Mouse (Mus musculus): ENCODE data around the gene Il10ra.

The Il10ra gene

GRCm38 (mm10) chr9:45261872-45262271 is 7.1 kb downstream of the Il10ra start:
- intact Hi-C loops (cut with DNase I): no loop called here

GRCm38 (mm10) chr9:45261466-45261865 is 7.5 kb downstream of the Il10ra start:
- intact Hi-C loops (cut with DNase I): no loop called here

GRCm38 (mm10) chr9:45259065-45259464 is 9.9 kb downstream of the Il10ra start:
- intact Hi-C loops (cut with DNase I): no loop called here

GRCm38 (mm10) chr9:45255967-45256366 is 13.0 kb downstream of the Il10ra start:
- intact Hi-C loops (cut with DNase I): no loop called here

GRCm38 (mm10) chr9:45255431-45255830 is 13.5 kb downstream of the Il10ra start:
- intact Hi-C loops (cut with DNase I): no loop called here

- intact Hi-C loops (cut with DNase I): no loop called here
These were observed 14.3 kb downstream of the Il10ra start for GRCm38 (mm10) chr9:45254605-45255004.

GRCm38 (mm10) chr9:45254021-45254420 is 14.9 kb downstream of the Il10ra start:
- intact Hi-C loops (cut with DNase I): no loop called here

GRCm38 (mm10) chr9:45252395-45252794 is 16.6 kb downstream of the Il10ra start:
- intact Hi-C loops (cut with DNase I): no loop called here

GRCm38 (mm10) chr9:45251990-45252389 is 17.0 kb downstream of the Il10ra start:
- intact Hi-C loops (cut with DNase I): no loop called here

GRCm38 (mm10) chr9:45251281-45251680 is 17.7 kb downstream of the Il10ra start:
- intact Hi-C loops (cut with DNase I): no loop called here

GRCm38 (mm10) chr9:45250306-45250705 is 18.6 kb downstream of the Il10ra start:
- intact Hi-C loops (cut with DNase I): no loop called here

GRCm38 (mm10) chr9:45247536-45247935 is 21.4 kb downstream of the Il10ra start:
- intact Hi-C loops (cut with DNase I): no loop called here

GRCm38 (mm10) chr9:45246060-45246459 is 22.9 kb downstream of the Il10ra start:
- intact Hi-C loops (cut with DNase I): no loop called here

GRCm38 (mm10) chr9:45245432-45245831 is 23.5 kb downstream of the Il10ra start:
- intact Hi-C loops (cut with DNase I): no loop called here

GRCm38 (mm10) chr9:45241397-45241796 is 27.6 kb downstream of the Il10ra start:
- intact Hi-C loops (cut with DNase I): no loop called here

GRCm38 (mm10) chr9:45236744-45237143 is 32.2 kb downstream of the Il10ra start:
- intact Hi-C loops (cut with DNase I): no loop called here

- intact Hi-C loops (cut with DNase I): no loop called here
These were observed 33.2 kb downstream of the Il10ra start for GRCm38 (mm10) chr9:45235668-45236227.

GRCm38 (mm10) chr9:45229359-45229758 is 39.6 kb downstream of the Il10ra start:
- intact Hi-C loops (cut with DNase I): no loop called here

GRCm38 (mm10) chr9:45221567-45221966 is 47.4 kb downstream of the Il10ra start:
- intact Hi-C loops (cut with DNase I): loop anchor here (1.0 to 5.0 kb wide), 3 partner anchors 79 to 196 kb away; no protein-coding TSS in a partner anchor

GRCm38 (mm10) chr9:45219644-45220043 is 49.3 kb downstream of the Il10ra start:
- intact Hi-C loops (cut with DNase I): loop anchor here (2.0 to 5.0 kb wide), 2 partner anchors 81 to 198 kb away; no protein-coding TSS in a partner anchor

- intact Hi-C loops (cut with DNase I): no loop called here
These were observed 53.3 kb downstream of the Il10ra start for GRCm38 (mm10) chr9:45215526-45216179.

GRCm38 (mm10) chr9:45212001-45212400 is 56.9 kb downstream of the Il10ra start:
- intact Hi-C loops (cut with DNase I): no loop called here
